Mouse (Mus musculus) olfactory bulb, adult 2 months (tissue): ENCODE measurements around the gene Slc25a36. TPM values are rescaled to one million over a fixed set of nuclear protein-coding genes. Genes with fewer than 3 reads are reported as not detected.
A peak's percentile ranks its signal among the peaks of the same experiment; 100 is the strongest.

Experiments
- H3K27ac ChIP-seq: fragments of 200-500 bp; 2 replicates; pipeline ENCODE4 v1.5.1; 2012; ENCODE audit warnings: low read depth, low read length; ENCODE audit not compliant: insufficient read depth
- H3K4me1 ChIP-seq: fragments of 200-500 bp; 2 replicates; pipeline ENCODE4 v1.6.1; 2012; ENCODE audit warnings: low read length; ENCODE audit not compliant: control insufficient read depth, insufficient read depth
- H3K4me3 ChIP-seq: fragments of 200-500 bp; 2 replicates; pipeline ENCODE4 v1.5.1; 2012; ENCODE audit warnings: mild to moderate bottlenecking, low read depth, low read length, moderate library complexity; ENCODE audit not compliant: insufficient read depth
- CTCF ChIP-seq: fragments of 200-500 bp; IDR thresholded peaks from 2 replicates; pipeline ENCODE4 v1.5.1; 2012; ENCODE audit warnings: low read depth, mild to moderate bottlenecking, low read length, moderate library complexity; ENCODE audit not compliant: insufficient read depth
- POLR2A ChIP-seq: fragments of 200-500 bp; IDR thresholded peaks from 2 replicates; pipeline ENCODE4 v1.6.1; 2012; ENCODE audit warnings: mild to moderate bottlenecking, low read depth, low read length, moderate library complexity; ENCODE audit not compliant: insufficient read depth
- WGBS: fragments of 180-500 bp; shearing (Covaris S2); methylation state at CpG from one replicate; pipeline ENCODE4 v1.1.7; 2018; 5-methylcytosine and 5-hydroxymethylcytosine counted together
- polyA plus RNA-seq: library from polyadenylated mRNA; stranded (reverse); fragments of >200 nt; gene quantifications from 2 replicates; pipeline ENCODE4 v1.2.4, GENCODE M21; 2012; ENCODE audit warnings: low replicate concordance; ENCODE audit not compliant: missing spikeins, insufficient read depth, insufficient read length

The Slc25a36 gene
- polyA plus RNA-seq, 1 experiment, result not detected

- WGBS, result 88% methylated on average over 10 of the region's 10 CpGs
- TF ChIP-seq CTCF (no peak), POLR2A (no peak)
- Histone ChIP-seq H3K4me3 (no peak overlapping the region), H3K4me1 (peaks cover 3% of the 10 kb centered on the region; the same call in 1 of the 2 replicates), H3K27ac (no peak overlapping the region)
These were observed 3.3 kb upstream of the Slc25a36 start for GRCm38 (mm10) chr9:97114271-97114670.

- no peak overlapping the region for H3K4me3 ChIP-seq
- H3K4me1 ChIP-seq, result peaks cover 3% of the 10 kb centered on the region; the same call in 1 of the 2 replicates
- H3K27ac ChIP-seq, result no peak overlapping the region
- 44% methylated on average over 5 of the region's 5 CpGs for WGBS
- TF ChIP-seq CTCF (no peak), POLR2A (no peak)
These were observed 2.6 kb upstream of the Slc25a36 start for GRCm38 (mm10) chr9:97113555-97113929.

GRCm38 (mm10) chr9:97112797-97113554 is 2.0 kb upstream of the Slc25a36 start:
- no peak for TF ChIP-seq CTCF
- TF ChIP-seq POLR2A, result no peak
- Histone ChIP-seq H3K4me1 (peaks cover 3% of the 10 kb centered on the region; the same call in 1 of the 2 replicates), H3K4me3 (no peak overlapping the region), H3K27ac (no peak overlapping the region)
- 67% methylated on average over 24 of the region's 24 CpGs for WGBS

- H3K4me3 ChIP-seq, result no peak overlapping the region
- peaks cover 3% of the 10 kb centered on the region; the same call in 1 of the 2 replicates for H3K4me1 ChIP-seq
- 88% methylated on average over 7 of the region's 7 CpGs for WGBS
- no peak overlapping the region for H3K27ac ChIP-seq
- TF ChIP-seq CTCF, result no peak
- no peak for TF ChIP-seq POLR2A
These were observed 1.3 kb upstream of the Slc25a36 start for GRCm38 (mm10) chr9:97112238-97112637.

- TF ChIP-seq CTCF (no peak), POLR2A (no peak)
- WGBS, result 5% methylated on average over 6 of the region's 6 CpGs
- Histone ChIP-seq H3K4me3 (peak overlapping the region; percentile 89), H3K4me1 (peaks cover 3% of the 10 kb centered on the region; the same call in 1 of the 2 replicates), H3K27ac (peak overlapping the region; percentile 53; the same call in 1 of the 2 replicates)
These were observed 549 bp upstream of the Slc25a36 start for GRCm38 (mm10) chr9:97111506-97111905.

- TF ChIP-seq POLR2A (no peak), CTCF (no peak)
- WGBS, result 87% methylated on average over 5 of the region's 5 CpGs
- Histone ChIP-seq H3K4me3 (no peak overlapping the region), H3K27ac (no peak overlapping the region), H3K4me1 (peaks cover 5% of the 10 kb centered on the region; the same call in 1 of the 2 replicates)
These were observed 4.3 kb downstream of the Slc25a36 start for GRCm38 (mm10) chr9:97106481-97107160.

GRCm38 (mm10) chr9:97105400-97105985 is 5.5 kb downstream of the Slc25a36 start:
- TF ChIP-seq CTCF (no peak), POLR2A (no peak)
- WGBS, result 60% methylated on average over 2 of the region's 2 CpGs
- peaks cover 5% of the 10 kb centered on the region; the same call in 1 of the 2 replicates for H3K4me1 ChIP-seq

GRCm38 (mm10) chr9:97103376-97104061 is 7.4 kb downstream of the Slc25a36 start:
- no peak for TF ChIP-seq POLR2A
- no peak for TF ChIP-seq CTCF
- H3K4me3 ChIP-seq, result no peak overlapping the region
- 96% methylated on average over 2 of the region's 2 CpGs for WGBS
- no peak overlapping the region for H3K27ac ChIP-seq
- H3K4me1 ChIP-seq, result 0 out of 2 replicates have a peak, but pooled peaks cover 2% of the 10 kb centered on the region

More at GRCm38 (mm10) chr9:97105400-97105985, 5.5 kb downstream of the Slc25a36 start:
- no peak overlapping the region for H3K4me3 ChIP-seq
- no peak overlapping the region for H3K27ac ChIP-seq
